In genomic region chr15:5068801-5069518, GRCm38 (mm10) we compare ENCODE assay signal across 8 mouse cellular contexts. TPM values are rescaled to one million over a fixed set of nuclear protein-coding genes. Genes with fewer than 3 reads are reported as not detected.
DNase-seq lines count a peak whose midpoint lies in the region; ATAC-seq and TF ChIP-seq lines count a peak whose summit lies in the region.

No protein-coding gene starts in this region.

- WGBS in intestine, postnatal 0 days, result 59% methylated on average over 15 of the region's 15 CpGs
- WGBS in intestine, embryonic 15.5 days, result 57% methylated on average over 15 of the region's 15 CpGs

- ATAC-seq in intestine, postnatal 0 days, result no peak
- no peak for ATAC-seq in intestine, embryonic 15.5 days

- no peak overlapping the region for H3K27ac ChIP-seq in intestine, postnatal 0 days (ENCODE audit: low read depth, low read length)
- no peak overlapping the region for H3K27ac ChIP-seq in intestine, embryonic 15.5 days

- H3K9me3 ChIP-seq in intestine, postnatal 0 days (ENCODE audit: control insufficient read depth), result no peaks in the 10 kb centered on the region
- no peaks in the 10 kb centered on the region for H3K9me3 ChIP-seq in intestine, embryonic 15.5 days

- peak; percentile 83 for TF ChIP-seq CTCF in intestine, postnatal 0 days (IDR thresholded peaks at IDR 0.05; ENCODE audit: low read depth)

- no peaks in the 10 kb centered on the region for H3K27me3 ChIP-seq in intestine, postnatal 0 days (replicated peaks; ENCODE audit: control insufficient read depth, insufficient read depth, low read length)
- H3K27me3 ChIP-seq in intestine, embryonic 15.5 days (replicated peaks), result no peaks in the 10 kb centered on the region

- no peak overlapping the region for H3K4me2 ChIP-seq in intestine, postnatal 0 days (replicated peaks; ENCODE audit: low read depth)
- H3K4me2 ChIP-seq in intestine, embryonic 15.5 days (replicated peaks), result no peak overlapping the region

- DNase-seq in cerebellum, postnatal 10 days, result peak; percentile 63 to 65
- DNase-seq in heart, adult 11 months, result peak; percentile 94
- peak; percentile 29 to 56 for DNase-seq in kidney, adult 8-10 months
- DNase-seq in left cerebral cortex, postnatal 4 days, result peak; percentile 40
- DNase-seq in retina, adult 2 months (ENCODE audit: low read depth, low spot score), result peak; percentile 18
- DNase-seq in spleen, adult 12 weeks (ENCODE audit: low spot score), result no peak

- no peaks in the 10 kb centered on the region for H3K4me1 ChIP-seq in intestine, postnatal 0 days (replicated peaks; ENCODE audit: control insufficient read depth, insufficient read depth, low read length)
- no peaks in the 10 kb centered on the region for H3K4me1 ChIP-seq in intestine, embryonic 15.5 days (replicated peaks)

- intact Hi-C loops in left cerebral cortex, postnatal 4 days (cut with DNase I), result no loop called here

- H3K9ac ChIP-seq in intestine, postnatal 0 days (ENCODE audit: low read depth, low read length), result no peak overlapping the region
- H3K9ac ChIP-seq in intestine, embryonic 15.5 days, result no peak overlapping the region

- no peaks in the 10 kb centered on the region for H3K36me3 ChIP-seq in intestine, postnatal 0 days (ENCODE audit: control insufficient read depth, insufficient read depth)
- no peaks in the 10 kb centered on the region for H3K36me3 ChIP-seq in intestine, embryonic 15.5 days

- H3K4me3 ChIP-seq in intestine, postnatal 0 days (ENCODE audit: low read depth, low read length), result no peak overlapping the region
- H3K4me3 ChIP-seq in intestine, embryonic 15.5 days (replicated peaks), result no peak overlapping the region

RNA-seq across cellular contexts. Expression of gene C7, which starts 5.4 kb away (rescaled TPM):
- polyA plus RNA-seq in intestine, postnatal 0 days (2015; fragmentation: Nextera tagmentation; extraction: Ambion mirVana), result 0.07 and 0.08 TPM in 2 replicates
- polyA plus RNA-seq in intestine, embryonic 15.5 days (2015; fragmentation: Nextera tagmentation; extraction: Ambion mirVana), result 0.11 and 0.14 TPM in 2 replicates
- under 1 TPM; 0.22 to 0.46 TPM for total RNA-seq in left cerebral cortex, postnatal 4 days (2021)

RNA-seq across cellular contexts. Expression of gene Card6, which starts 39.4 kb away (rescaled TPM):
- polyA plus RNA-seq in intestine, postnatal 0 days (2015; fragmentation: Nextera tagmentation; extraction: Ambion mirVana), result 1.5 and 2.1 TPM in 2 replicates
- 1.7 and 1.8 TPM in 2 replicates for polyA plus RNA-seq in intestine, embryonic 15.5 days (2015; fragmentation: Nextera tagmentation; extraction: Ambion mirVana)
- 1 to 10 TPM in 1 of 2 experiments, under 1 TPM in 1; 0.88 to 1.7 TPM for total RNA-seq in left cerebral cortex, postnatal 4 days (2021)

RNA-seq across cellular contexts. Expression of gene Rpl37, which starts 47.5 kb away (rescaled TPM):
- 520 and 549 TPM in 2 replicates for polyA plus RNA-seq in intestine, postnatal 0 days (2015; fragmentation: Nextera tagmentation; extraction: Ambion mirVana)
- 531 and 618 TPM in 2 replicates for polyA plus RNA-seq in intestine, embryonic 15.5 days (2015; fragmentation: Nextera tagmentation; extraction: Ambion mirVana)
- 100 to 1,000 TPM; 301 to 319 TPM for total RNA-seq in left cerebral cortex, postnatal 4 days (2021)
